Mouse (Mus musculus) c-Kit-positive CD71-positive TER-119-negative erythroid progenitor cells, embryonic 14.5 days (primary cell): ENCODE measurements around the gene Svs1.

ENCODE experiments used
- DNase-seq: peaks from one replicate; pipeline ENCODE4 v3.0.0-alpha.2; 2013; ENCODE audit warnings: low read depth

The Svs1 gene

GRCm38 (mm10) chr6:49011191-49011590 lies 24.5 kb downstream of the Svs1 start:
- no peak for DNase-seq

- DNase-seq, result no peak
These were observed 26.4 kb downstream of the Svs1 start for GRCm38 (mm10) chr6:49013023-49013422.

GRCm38 (mm10) chr6:49013458-49013857 lies 26.8 kb downstream of the Svs1 start:
- no peak for DNase-seq

- no peak for DNase-seq
These were observed 30.5 kb downstream of the Svs1 start for GRCm38 (mm10) chr6:49017150-49017549.

- no peak for DNase-seq
These were observed 32.7 kb downstream of the Svs1 start for GRCm38 (mm10) chr6:49019341-49019740.

GRCm38 (mm10) chr6:49021141-49022012 lies 34.7 kb downstream of the Svs1 start:
- no peak for DNase-seq

GRCm38 (mm10) chr6:49022384-49022783 lies 35.7 kb downstream of the Svs1 start:
- DNase-seq, result no peak

GRCm38 (mm10) chr6:49023315-49023714 lies 36.7 kb downstream of the Svs1 start:
- no peak for DNase-seq

- DNase-seq, result no peak
These were observed 38.6 kb downstream of the Svs1 start for GRCm38 (mm10) chr6:49025290-49025689.

GRCm38 (mm10) chr6:49026496-49026895 lies 39.8 kb downstream of the Svs1 start:
- no peak for DNase-seq

- DNase-seq, result no peak
These were observed 41.4 kb downstream of the Svs1 start for GRCm38 (mm10) chr6:49028019-49028418.

GRCm38 (mm10) chr6:49028708-49029107 lies 42.0 kb downstream of the Svs1 start:
- DNase-seq, result no peak

GRCm38 (mm10) chr6:49031230-49031629 lies 44.6 kb downstream of the Svs1 start:
- DNase-seq, result no peak

- DNase-seq, result no peak
These were observed 46.1 kb downstream of the Svs1 start for GRCm38 (mm10) chr6:49032783-49033182.

- no peak for DNase-seq
These were observed 49.9 kb downstream of the Svs1 start, which contains the start of gene Gpnmb for GRCm38 (mm10) chr6:49036275-49037267. Gpnmb (plus strand) TSS chr6:49036546.

- no peak for DNase-seq
These were observed 50.6 kb downstream of the Svs1 start for GRCm38 (mm10) chr6:49037268-49037662.

GRCm38 (mm10) chr6:49039470-49040180 lies 53.0 kb downstream of the Svs1 start:
- peak; percentile 23 for DNase-seq
